Mouse (Mus musculus): ENCODE results near the gene Dnm3. TPM values are rescaled to one million over a fixed set of nuclear protein-coding genes. Genes with fewer than 3 reads are reported as not detected.

Gene Dnm3
- total and polyA plus RNA-seq, 3 experiments: not detected

GRCm38 (mm10) chr1:161983451-161983850 is 494.4 kb downstream of the Dnm3 start:
- no peaks in the 10 kb centered on the region for H3K36me3 ChIP-seq (ENCODE audit: control insufficient read depth in 1 of 2, insufficient read depth in 2 of 2, low read length in 2 of 2)
- TF ChIP-seq POLR2AphosphoS2 (IDR thresholded peaks at IDR 0.05; ENCODE audit: low read length) (no peak), ZC3H11A (IDR thresholded peaks at IDR 0.05; ENCODE audit: low read depth, low read length) (no peak)
- no peak overlapping the region for H3K27ac ChIP-seq (ENCODE audit: control insufficient read depth, low read depth, low read length)
- no peak overlapping the region for H3K4me3 ChIP-seq (ENCODE audit: control insufficient read depth in 1 of 2, insufficient read depth in 1 of 2, low read depth in 2 of 2, low read length in 2 of 2)
- H3K79me2 ChIP-seq (ENCODE audit: control insufficient read depth, insufficient read depth, low read length, poor library complexity): no peaks in the 10 kb centered on the region
- H3K9me3 ChIP-seq (replicated peaks; ENCODE audit: insufficient read depth, low read length): no peaks in the 10 kb centered on the region
- no peaks in the 10 kb centered on the region for H3K4me1 ChIP-seq (ENCODE audit: control insufficient read depth in 1 of 2, insufficient read depth in 2 of 2, low read length in 2 of 2)
- H3K27me3 ChIP-seq (ENCODE audit: control insufficient read depth in 1 of 2, insufficient read depth in 2 of 2, low read length in 2 of 2): peaks cover 6 to 32% of the 10 kb centered on the region in 2 experiments; a peak in 3 of 4 replicates
- no peak overlapping the region for H3K9ac ChIP-seq (ENCODE audit: control insufficient read depth, low read depth, low read length, poor library complexity, severe bottlenecking)
- DNase-seq (ENCODE audit: low read depth, low spot score): no peak

DNA sequence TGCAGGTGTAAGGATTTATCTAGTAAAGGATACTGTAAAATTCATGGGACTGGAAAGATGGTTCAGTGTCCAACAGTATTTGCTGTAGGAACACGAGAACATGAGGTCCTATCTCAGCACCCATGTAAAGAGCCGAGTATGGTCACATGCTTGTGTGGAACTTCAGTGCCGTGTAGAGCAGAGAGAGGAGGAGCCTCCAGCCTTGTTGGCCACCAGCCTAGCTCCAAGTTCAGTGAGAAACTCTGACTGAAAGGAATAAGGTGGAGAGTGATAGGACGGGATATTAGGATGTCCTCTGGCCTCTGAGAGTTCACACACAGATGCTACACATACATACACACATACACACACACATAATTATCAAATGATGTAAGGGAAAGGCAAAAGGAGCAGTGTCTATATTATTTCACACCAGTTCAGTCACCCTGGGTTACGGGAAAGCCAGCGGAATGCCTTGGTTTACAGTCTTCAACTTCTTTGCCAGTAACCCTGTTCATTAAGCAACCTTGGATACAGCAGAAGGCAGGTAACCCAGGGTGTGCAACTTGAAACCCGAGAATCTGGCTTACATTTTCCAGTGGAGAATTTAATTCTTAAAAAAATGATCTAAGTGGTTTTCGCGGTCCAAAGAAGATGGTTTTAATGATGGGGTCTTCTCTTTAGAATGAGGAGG is 497.1 kb downstream of the Dnm3 start:
- Histone ChIP-seq H3K4me1 (ENCODE audit: control insufficient read depth in 1 of 2, insufficient read depth in 2 of 2, low read length in 2 of 2) (no peaks in the 10 kb centered on the region), H3K9ac (ENCODE audit: control insufficient read depth, low read depth, low read length, poor library complexity, severe bottlenecking) (no peak overlapping the region), H3K79me2 (ENCODE audit: control insufficient read depth, insufficient read depth, low read length, poor library complexity) (no peaks in the 10 kb centered on the region), H3K27me3 (ENCODE audit: control insufficient read depth in 1 of 2, insufficient read depth in 2 of 2, low read length in 2 of 2) (peaks cover 6 to 24% of the 10 kb centered on the region in 2 experiments; a peak in 3 of 4 replicates), H3K27ac (ENCODE audit: control insufficient read depth, low read depth, low read length) (no peak overlapping the region), H3K4me3 (ENCODE audit: control insufficient read depth in 1 of 2, insufficient read depth in 1 of 2, low read depth in 2 of 2, low read length in 2 of 2) (no peak overlapping the region), H3K36me3 (ENCODE audit: control insufficient read depth in 1 of 2, insufficient read depth in 2 of 2, low read length in 2 of 2) (no peaks in the 10 kb centered on the region), H3K9me3 (replicated peaks; ENCODE audit: insufficient read depth, low read length) (no peaks in the 10 kb centered on the region)
- DNase-seq (ENCODE audit: low read depth, low spot score): no peak
- TF ChIP-seq CTCF (IDR thresholded peaks at IDR 0.05 in 2 of 3, conservative IDR thresholded peaks at IDR 0.05 in 1 of 3; ENCODE audit: control insufficient read depth in 1 of 3, insufficient read depth in 1 of 3, low read depth in 2 of 3, low read length in 3 of 3, poor library complexity in 1 of 3, severe bottlenecking in 1 of 3): no peak
- no peak for TF ChIP-seq POLR2AphosphoS5 (IDR thresholded peaks at IDR 0.05; ENCODE audit: borderline replicate concordance, low read depth, low read length)
- no peak for TF ChIP-seq GATA1 (IDR thresholded peaks at IDR 0.05; ENCODE audit: low read depth, low read length)
- no peak for TF ChIP-seq MAFK (IDR thresholded peaks at IDR 0.05; ENCODE audit: borderline replicate concordance, low read depth, low read length)
- no peak for TF ChIP-seq EP300 (IDR thresholded peaks at IDR 0.05; ENCODE audit: low read depth in 1 of 2, low read length in 2 of 2)
- no peak for TF ChIP-seq UBTF (IDR thresholded peaks at IDR 0.05; ENCODE audit: borderline replicate concordance, insufficient read depth, low read depth, low read length)
- no peak for TF ChIP-seq SIN3A (IDR thresholded peaks at IDR 0.05; ENCODE audit: low read length)
- TF ChIP-seq GABPA (IDR thresholded peaks at IDR 0.05; ENCODE audit: low read depth, low read length): no peak
- TF ChIP-seq USF1 (IDR thresholded peaks at IDR 0.05; ENCODE audit: low read depth, low read length): no peak
- TF ChIP-seq TAL1 (IDR thresholded peaks at IDR 0.05; ENCODE audit: low read length): no peak
- TF ChIP-seq ZMIZ1 (IDR thresholded peaks at IDR 0.05; ENCODE audit: low read depth, low read length): no peak
- no peak for TF ChIP-seq MXI1 (IDR thresholded peaks at IDR 0.05; ENCODE audit: low read depth, low read length)
- no peak for TF ChIP-seq ELF1 (IDR thresholded peaks at IDR 0.05; ENCODE audit: low read depth, low read length)
- no peak for TF ChIP-seq RAD21 (IDR thresholded peaks at IDR 0.05; ENCODE audit: low read depth, low read length)
- no peak for TF ChIP-seq MYC (IDR thresholded peaks at IDR 0.05; ENCODE audit: low read depth, low read length)
- TF ChIP-seq TBP (IDR thresholded peaks at IDR 0.05; ENCODE audit: low read depth, low read length): no peak
